Comparison of ENCODE assay signal across 29 mouse cellular contexts in genomic region chr13:104825470-104825869, GRCm38 (mm10). TPM values are rescaled to one million over a fixed set of nuclear protein-coding genes. Genes with fewer than 3 reads are reported as not detected.
DNase-seq lines count a peak whose midpoint lies in the region; ATAC-seq and TF ChIP-seq lines count a peak whose summit lies in the region.
"Had no signal": no experiment of that assay in that cellular context is flagged by ENCODE, and none has a peak within 500 bp of the region (broad histone marks: within the 10 kb centered on the region; RNA-seq: fewer than 3 reads in every experiment).

No protein-coding gene starts in this region.

- peak in 1 of 2 experiments; percentile 31; a peak in 2 of 4 replicates for TF ChIP-seq EP300 in MEL (IDR thresholded peaks at IDR 0.05; ENCODE audit: low read depth in 1 of 2, low read length in 2 of 2)
- no peak for TF ChIP-seq EP300 in liver, embryonic 14.5 days (IDR thresholded peaks at IDR 0.05; ENCODE audit: low read depth)

- peaks cover 12 to 39% of the 10 kb centered on the region in 2 experiments for H3K36me3 ChIP-seq in MEL (ENCODE audit: control insufficient read depth in 1 of 2, insufficient read depth in 2 of 2, low read length in 2 of 2)
- peaks cover 10% of the 10 kb centered on the region for H3K36me3 ChIP-seq in liver, embryonic 14.5 days (replicated peaks; ENCODE audit: control insufficient read depth, insufficient read depth, low read depth)
- H3K36me3 ChIP-seq in hindbrain, embryonic 13.5 days = peaks cover 32% of the 10 kb centered on the region

- TF ChIP-seq POLR2A in MEL (IDR thresholded peaks at IDR 0.05; ENCODE audit: control insufficient read depth in 1 of 2, insufficient read depth in 1 of 2, low read depth in 1 of 2, low read length in 2 of 2, poor library complexity in 1 of 2) = no peak

- intact Hi-C loops in left cerebral cortex, postnatal 25 days (cut with DNase I) = no loop called here

- peaks cover 11% of the 10 kb centered on the region for H3K79me2 ChIP-seq in MEL (ENCODE audit: control insufficient read depth, insufficient read depth, low read length, poor library complexity)

- no peaks in the 10 kb centered on the region for H3K9me3 ChIP-seq in MEL (replicated peaks; ENCODE audit: insufficient read depth, low read length)
- no peaks in the 10 kb centered on the region for H3K9me3 ChIP-seq in liver, embryonic 14.5 days (ENCODE audit: control insufficient read depth, low read length)
- 0 out of 2 replicates have a peak, but pooled peaks cover 4% of the 10 kb centered on the region for H3K9me3 ChIP-seq in hindbrain, embryonic 13.5 days
- H3K9me3 ChIP-seq: embryonic facial prominence, embryonic 12.5 days; embryonic facial prominence, embryonic 15.5 days; hindbrain, embryonic 15.5 days had no signal

- no peak overlapping the region for H3K4me2 ChIP-seq in liver, embryonic 14.5 days (ENCODE audit: low read depth)
- H3K4me2 ChIP-seq in hindbrain, embryonic 13.5 days = no peak overlapping the region
- H3K4me2 ChIP-seq: embryonic facial prominence, embryonic 12.5 days; embryonic facial prominence, embryonic 15.5 days; heart, embryonic 12.5 days; heart, embryonic 15.5 days; hindbrain, embryonic 15.5 days had no signal

- TF ChIP-seq RAD21 in MEL (IDR thresholded peaks at IDR 0.05; ENCODE audit: low read depth, low read length) = no peak

- H3K27ac ChIP-seq in MEL (ENCODE audit: control insufficient read depth, low read depth, low read length) = no peak overlapping the region
- H3K27ac ChIP-seq in liver, embryonic 14.5 days = no peak overlapping the region
- no peak overlapping the region for H3K27ac ChIP-seq in hindbrain, embryonic 13.5 days
- H3K27ac ChIP-seq: embryonic facial prominence, embryonic 12.5 days; embryonic facial prominence, embryonic 15.5 days; gastrocnemius, adult 2 months; heart, embryonic 15.5 days; hindbrain, embryonic 10.5 days; hindbrain, embryonic 15.5 days had no signal

- 37% methylated on average over 2 of the region's 2 CpGs for WGBS in liver, embryonic 14.5 days (ENCODE audit: insufficient replicate concordance)
- WGBS in hindbrain, embryonic 13.5 days = 89% methylated on average over 2 of the region's 2 CpGs

- H3K27me3 ChIP-seq in MEL (ENCODE audit: control insufficient read depth in 1 of 2, insufficient read depth in 2 of 2, low read length in 2 of 2) = no peaks in the 10 kb centered on the region
- H3K27me3 ChIP-seq in liver, embryonic 14.5 days (ENCODE audit: control insufficient read depth, insufficient read depth, low read length) = no peaks in the 10 kb centered on the region
- no peaks in the 10 kb centered on the region for H3K27me3 ChIP-seq in hindbrain, embryonic 13.5 days
- H3K27me3 ChIP-seq: embryonic facial prominence, embryonic 12.5 days; embryonic facial prominence, embryonic 15.5 days; heart, embryonic 12.5 days; heart, embryonic 15.5 days; hindbrain, embryonic 15.5 days had no signal

- peaks cover 20 to 24% of the 10 kb centered on the region in 2 experiments for H3K4me1 ChIP-seq in MEL (ENCODE audit: control insufficient read depth in 1 of 2, insufficient read depth in 2 of 2, low read length in 2 of 2)
- peaks cover 0 to 6% of the 10 kb centered on the region in 2 experiments; a peak in 3 of 4 replicates for H3K4me1 ChIP-seq in liver, embryonic 14.5 days (replicated peaks; ENCODE audit: control insufficient read depth in 2 of 2, insufficient read depth in 2 of 2, low read length in 1 of 2)
- H3K4me1 ChIP-seq in hindbrain, embryonic 13.5 days (replicated peaks) = peaks cover 6% of the 10 kb centered on the region; the same call in 1 of the 2 replicates

- H3K9ac ChIP-seq in MEL (ENCODE audit: control insufficient read depth, low read depth, low read length, poor library complexity, severe bottlenecking) = no peak overlapping the region
- H3K9ac ChIP-seq in liver, embryonic 14.5 days (replicated peaks) = no peak overlapping the region
- no peak overlapping the region for H3K9ac ChIP-seq in hindbrain, embryonic 13.5 days
- H3K9ac ChIP-seq: embryonic facial prominence, embryonic 12.5 days; embryonic facial prominence, embryonic 15.5 days; forebrain, postnatal 0 days; heart, embryonic 12.5 days; heart, embryonic 15.5 days; hindbrain, embryonic 15.5 days had no signal

- peak; percentile 19; the same call in 1 of the 2 replicates for ATAC-seq in liver, embryonic 14.5 days (ENCODE audit: insufficient read depth)
- no peak for ATAC-seq in hindbrain, embryonic 13.5 days (ENCODE audit: low FRiP score)
- ATAC-seq: activated CD4-positive, CD25-positive, alpha-beta regulatory T cell, adult 4 months; forebrain, embryonic 14.5 days; forebrain, postnatal 0 days had no signal

- DNase-seq in 416B (ENCODE audit: low read depth) (peak; percentile 12), MEL (ENCODE audit: low read depth, low spot score) (peak; percentile 59)
- DNase-seq in c-Kit-positive CD71-positive TER-119-negative erythroid progenitor cells, embryonic 14.5 days (ENCODE audit: low read depth) = peak; percentile 60
- DNase-seq in liver, embryonic 14.5 days (ENCODE audit: low read depth in 3 of 3, low spot score in 3 of 3) = peak in 1 of 3 experiments; percentile 37
- no peak for DNase-seq in spleen, postnatal 4 days (ENCODE audit: low spot score in 2 of 2)
- DNase-seq in left cerebral cortex, postnatal 25 days (ENCODE audit: low spot score in 2 of 2) = no peak
- DNase-seq in adrenal gland, postnatal 14 days = no peak
- DNase-seq: adrenal gland, adult 8-10 months; adrenal gland, postnatal 36 days; cerebellum, adult 18-20 months; cerebellum, adult 9-10 months; cerebellum, postnatal 14 days; forebrain, postnatal 0 days; gastrocnemius, adult 2 months; gastrocnemius, postnatal 14 days; heart, adult 18-20 months; heart, postnatal 10 days; heart, postnatal 36 days had no signal

- no peak overlapping the region for H3K4me3 ChIP-seq in MEL (ENCODE audit: control insufficient read depth in 1 of 2, insufficient read depth in 1 of 2, low read depth in 2 of 2, low read length in 2 of 2)
- H3K4me3 ChIP-seq in liver, embryonic 14.5 days (ENCODE audit: insufficient read depth in 1 of 2, low read depth in 2 of 2, low read length in 2 of 2) = no peak overlapping the region
- no peak overlapping the region for H3K4me3 ChIP-seq in hindbrain, embryonic 13.5 days
- H3K4me3 ChIP-seq: embryonic facial prominence, embryonic 12.5 days; embryonic facial prominence, embryonic 15.5 days; gastrocnemius, adult 2 months; heart, embryonic 12.5 days; heart, embryonic 15.5 days; hindbrain, embryonic 10.5 days; hindbrain, embryonic 15.5 days had no signal

- no peak for TF ChIP-seq CTCF in MEL (IDR thresholded peaks at IDR 0.05 in 2 of 3, conservative IDR thresholded peaks at IDR 0.05 in 1 of 3; ENCODE audit: control insufficient read depth in 1 of 3, insufficient read depth in 1 of 3, low read depth in 2 of 3, low read length in 3 of 3, poor library complexity in 1 of 3, severe bottlenecking in 1 of 3)
- TF ChIP-seq CTCF in liver, embryonic 14.5 days (IDR thresholded peaks at IDR 0.05; ENCODE audit: low read depth) = no peak

TF ChIP-seq in MEL, 35 proteins besides CTCF, POLR2A, EP300 and RAD21:
- no peak for TF ChIP-seq KAT2A (conservative IDR thresholded peaks at IDR 0.05; ENCODE audit: low read depth, low read length)
- peak; percentile 55 for TF ChIP-seq TAL1 (IDR thresholded peaks at IDR 0.05; ENCODE audit: low read length)
- no peak for TF ChIP-seq MAFK (IDR thresholded peaks at IDR 0.05; ENCODE audit: borderline replicate concordance, low read depth, low read length)
- TF ChIP-seq HCFC1 (IDR thresholded peaks at IDR 0.05; ENCODE audit: low read depth, low read length) = no peak
- no peak for TF ChIP-seq E2F4 (IDR thresholded peaks at IDR 0.05; ENCODE audit: borderline replicate concordance, low read depth, low read length)
- TF ChIP-seq GATA1 (IDR thresholded peaks at IDR 0.05; ENCODE audit: low read depth, low read length) = 0 out of 2 replicates have a peak, but pooled peaks have one; percentile 8
- TF ChIP-seq SIN3A (IDR thresholded peaks at IDR 0.05; ENCODE audit: low read length) = no peak
- peak; percentile 45; the same call in 1 of the 2 replicates for TF ChIP-seq ETS1 (IDR thresholded peaks at IDR 0.05; ENCODE audit: low read depth, low read length)
- TF ChIP-seq ZMIZ1 (IDR thresholded peaks at IDR 0.05; ENCODE audit: low read depth, low read length) = no peak

RNA-seq across cellular contexts. Expression of gene Cwc27, which starts 8.5 kb away (rescaled TPM):
- 18.3 and 18.9 TPM in 2 replicates for total RNA-seq in MEL (2012; rRNA removed)
- polyA plus RNA-seq in MEL (2012; ENCODE audit: insufficient read depth in 1 of 2, insufficient read length in 2 of 2, low read depth in 1 of 2, low replicate concordance in 2 of 2, missing spikeins in 1 of 2) = 10 to 100 TPM in 1 of 2 experiments, not detected in 1; 22.0 TPM
- polyA plus RNA-seq in liver, embryonic 14.5 days (2012; rRNA removed) = 2.8 and 4.9 TPM in 2 replicates
- polyA plus RNA-seq in liver, embryonic 14.5 days (2014; fragmentation: Nextera tagmentation; extraction: Ambion mirVana) = 7.2 and 7.8 TPM in 2 replicates
- total RNA-seq in left cerebral cortex, postnatal 25 days (2021) = 10 to 100 TPM; 14.1 to 16.0 TPM
- 15.0 and 19.4 TPM in 2 replicates for total RNA-seq in adrenal gland, postnatal 14 days (2021)
- 25.2 and 29.7 TPM in 2 replicates for polyA plus RNA-seq in hindbrain, embryonic 13.5 days (2015; fragmentation: Nextera tagmentation; extraction: Ambion mirVana)

RNA-seq across cellular contexts. Expression of gene Srek1ip1, which starts 33.2 kb away (rescaled TPM):
- total RNA-seq in MEL (2012; rRNA removed) = 9.9 and 10.7 TPM in 2 replicates
- polyA plus RNA-seq in MEL (2012; ENCODE audit: insufficient read depth in 1 of 2, insufficient read length in 2 of 2, low read depth in 1 of 2, low replicate concordance in 2 of 2, missing spikeins in 1 of 2) = 10 to 100 TPM in 1 of 2 experiments, not detected in 1; 26.1 TPM
- polyA plus RNA-seq in liver, embryonic 14.5 days (2012; rRNA removed) = 6.0 and 7.3 TPM in 2 replicates
- 8.0 and 8.1 TPM in 2 replicates for polyA plus RNA-seq in liver, embryonic 14.5 days (2014; fragmentation: Nextera tagmentation; extraction: Ambion mirVana)
- 10 to 100 TPM; 17.9 to 18.3 TPM for total RNA-seq in left cerebral cortex, postnatal 25 days (2021)
- total RNA-seq in adrenal gland, postnatal 14 days (2021) = 21.6 and 25.6 TPM in 2 replicates
- polyA plus RNA-seq in hindbrain, embryonic 13.5 days (2015; fragmentation: Nextera tagmentation; extraction: Ambion mirVana) = 18.2 and 18.9 TPM in 2 replicates

RNA-seq across cellular contexts. Expression of gene Shisal2b, which starts 38.2 kb away (rescaled TPM):
- not detected in 2 replicates for total RNA-seq in MEL (2012; rRNA removed)
- not detected for polyA plus RNA-seq in MEL (2012; ENCODE audit: insufficient read depth in 1 of 2, insufficient read length in 2 of 2, low read depth in 1 of 2, low replicate concordance in 2 of 2, missing spikeins in 1 of 2)
- not detected in 2 replicates for polyA plus RNA-seq in liver, embryonic 14.5 days (2012; rRNA removed)
- not detected in 2 replicates for polyA plus RNA-seq in liver, embryonic 14.5 days (2014; fragmentation: Nextera tagmentation; extraction: Ambion mirVana)
- total RNA-seq in left cerebral cortex, postnatal 25 days (2021) = 1 to 10 TPM in 1 of 2 experiments, under 1 TPM in 1; 0.34 to 1.0 TPM
- total RNA-seq in adrenal gland, postnatal 14 days (2021) = not detected in 2 replicates
- polyA plus RNA-seq in hindbrain, embryonic 13.5 days (2015; fragmentation: Nextera tagmentation; extraction: Ambion mirVana) = 1.3 and 1.7 TPM in 2 replicates
- total RNA-seq: adrenal gland, adult 8-10 months; adrenal gland, postnatal 36 days; gastrocnemius, postnatal 14 days; gastrocnemius, postnatal 4 days; heart, adult 18-20 months; heart, postnatal 36 days had no signal
- polyA plus RNA-seq: heart, embryonic 15.5 days; hindbrain, embryonic 10.5 days; intestine, embryonic 14.5 days had no signal

Comparison
In these comparisons a context has a peak if more than half of its experiments do, and no peak if none do; other contexts are left out.
1. DNase-seq: peak in 416B (single experiment), MEL (single experiment) and c-Kit-positive CD71-positive TER-119-negative erythroid progenitor cells, embryonic 14.5 days (single experiment); none in spleen, postnatal 4 days (0 of 2), left cerebral cortex, postnatal 25 days (0 of 2) and adrenal gland, postnatal 14 days (single experiment).